Mouse (Mus musculus): ENCODE measurements around the gene Hectd4. TPM values are rescaled to one million over a fixed set of nuclear protein-coding genes. Genes with fewer than 3 reads are reported as not detected.

The Hectd4 gene
- polyA plus RNA-seq, 1 experiment from 2014 or later, result 2.7 TPM

Other genes with a start within 250 kb of the Hectd4 start
- 0.06 and 0.10 TPM in 2 replicates for gene Rph3a, start 210.1 kb upstream of the Hectd4 start, polyA plus RNA-seq (2015; fragmentation: Nextera tagmentation; extraction: Ambion mirVana)
- gene Ptpn11, start 28.8 kb upstream of the Hectd4 start, polyA plus RNA-seq (2015; fragmentation: Nextera tagmentation; extraction: Ambion mirVana), result 17.3 and 18.0 TPM in 2 replicates
- gene Rpl6, start 15.7 kb upstream of the Hectd4 start, polyA plus RNA-seq (2015; fragmentation: Nextera tagmentation; extraction: Ambion mirVana), result 554 and 590 TPM in 2 replicates
- 85.9 and 90.7 TPM in 2 replicates for gene Trafd1, start 165.4 kb downstream of the Hectd4 start, polyA plus RNA-seq (2015; fragmentation: Nextera tagmentation; extraction: Ambion mirVana)
- gene Naa25, start 177.7 kb downstream of the Hectd4 start, polyA plus RNA-seq (2015; fragmentation: Nextera tagmentation; extraction: Ambion mirVana), result 35.1 and 35.9 TPM in 2 replicates
- 3.0 and 4.5 TPM in 2 replicates for gene Tmem116, start 231.7 kb downstream of the Hectd4 start, polyA plus RNA-seq (2015; fragmentation: Nextera tagmentation; extraction: Ambion mirVana)
- 147 and 149 TPM in 2 replicates for gene Erp29, start 232.3 kb downstream of the Hectd4 start, polyA plus RNA-seq (2015; fragmentation: Nextera tagmentation; extraction: Ambion mirVana)

Measured in lung, embryonic 16.5 days (tissue).